Mouse (Mus musculus) embryonic facial prominence, embryonic 15.5 days (tissue): Measurements from ENCODE around the gene Tubd1. TPM values are rescaled to one million over a fixed set of nuclear protein-coding genes. Genes with fewer than 3 reads are reported as not detected.

Source experiments
- ATAC-seq: fragments of 200-750 bp; cut with Nextera tagmentation; 2 replicates; pipeline ENCODE4 v1.8.0; 2017; ENCODE audit warnings: low read depth, moderate TSS enrichment; ENCODE audit not compliant: insufficient number of reproducible peaks, low FRiP score, low TSS enrichment
- H3K27ac ChIP-seq: fragments of 300-500 bp; sonication (generic); replicated peaks from 2 replicates; pipeline ENCODE4 v1.5.1; 2015; ENCODE audit warnings: mild to moderate bottlenecking, inconsistent platforms
- H3K27me3 ChIP-seq: fragments of 300-500 bp; sonication (generic); 2 replicates; pipeline ENCODE4 v1.6.1; 2015; ENCODE audit warnings: inconsistent platforms
- H3K36me3 ChIP-seq: fragments of 300-500 bp; sonication (generic); 2 replicates; pipeline ENCODE4 v1.6.1; 2015; ENCODE audit warnings: mild to moderate bottlenecking, inconsistent platforms
- H3K4me1 ChIP-seq: fragments of 300-500 bp; sonication (generic); 2 replicates; pipeline ENCODE4 v1.6.1; 2015; ENCODE audit warnings: inconsistent platforms
- H3K4me2 ChIP-seq: fragments of 300-500 bp; sonication (generic); replicated peaks from 2 replicates; pipeline ENCODE4 v1.6.1; 2015; ENCODE audit warnings: mild to moderate bottlenecking, inconsistent platforms
- H3K4me3 ChIP-seq: fragments of 300-500 bp; sonication (generic); replicated peaks from 2 replicates; pipeline ENCODE4 v1.5.1; 2015; ENCODE audit warnings: mild to moderate bottlenecking, inconsistent platforms
- H3K9ac ChIP-seq: fragments of 300-500 bp; sonication (generic); 2 replicates; pipeline ENCODE4 v1.6.1; 2015; ENCODE audit warnings: inconsistent platforms
- H3K9me3 ChIP-seq: fragments of 300-500 bp; sonication (generic); replicated peaks from 2 replicates; pipeline ENCODE4 v1.6.1; 2016; ENCODE audit warnings: inconsistent platforms
- WGBS: fragments of 180-500 bp; shearing (Covaris S2); methylation state at CpG from one replicate; pipeline ENCODE4 v1.1.7; 2015; 5-methylcytosine and 5-hydroxymethylcytosine counted together
- polyA plus RNA-seq: library from polyadenylated mRNA; unstranded; fragments of >200 nt; fragmentation: Nextera tagmentation; extraction: Ambion mirVana; gene quantifications from 2 replicates; pipeline ENCODE4 v1.2.1, GENCODE M21; 2015

The Tubd1 gene
- polyA plus RNA-seq, 1 experiment from 2014 or later = 11.3 TPM

DNA sequence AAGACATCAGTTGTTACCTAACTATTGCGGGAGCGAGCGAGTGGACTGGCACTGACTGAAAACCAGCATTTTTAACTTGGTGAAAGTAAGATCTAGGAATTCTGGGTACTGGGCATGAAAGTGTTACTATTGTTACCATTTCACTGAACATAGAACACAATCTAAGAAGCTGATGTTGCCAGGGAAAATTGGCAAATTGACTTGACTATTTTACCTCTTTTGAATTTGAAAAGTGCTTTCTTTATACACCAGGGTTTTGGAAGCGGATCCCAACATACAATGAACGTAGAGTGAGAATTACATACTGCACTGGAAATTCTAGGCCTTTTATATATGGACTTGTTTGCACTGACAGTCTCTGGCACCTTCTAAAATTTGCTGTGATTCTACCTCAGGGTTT, 48.7 kb downstream of the Tubd1 start:
- no peak for ATAC-seq
- Histone ChIP-seq H3K4me3 (no peak overlapping the region), H3K4me1 (no peaks in the 10 kb centered on the region; the same call in 1 of the 2 replicates), H3K36me3 (no peaks in the 10 kb centered on the region), H3K9me3 (no peaks in the 10 kb centered on the region), H3K27ac (no peak overlapping the region), H3K9ac (no peak overlapping the region), H3K4me2 (no peak overlapping the region), H3K27me3 (no peaks in the 10 kb centered on the region)
- WGBS = 91% methylated on average over 5 of the region's 5 CpGs

DNA sequence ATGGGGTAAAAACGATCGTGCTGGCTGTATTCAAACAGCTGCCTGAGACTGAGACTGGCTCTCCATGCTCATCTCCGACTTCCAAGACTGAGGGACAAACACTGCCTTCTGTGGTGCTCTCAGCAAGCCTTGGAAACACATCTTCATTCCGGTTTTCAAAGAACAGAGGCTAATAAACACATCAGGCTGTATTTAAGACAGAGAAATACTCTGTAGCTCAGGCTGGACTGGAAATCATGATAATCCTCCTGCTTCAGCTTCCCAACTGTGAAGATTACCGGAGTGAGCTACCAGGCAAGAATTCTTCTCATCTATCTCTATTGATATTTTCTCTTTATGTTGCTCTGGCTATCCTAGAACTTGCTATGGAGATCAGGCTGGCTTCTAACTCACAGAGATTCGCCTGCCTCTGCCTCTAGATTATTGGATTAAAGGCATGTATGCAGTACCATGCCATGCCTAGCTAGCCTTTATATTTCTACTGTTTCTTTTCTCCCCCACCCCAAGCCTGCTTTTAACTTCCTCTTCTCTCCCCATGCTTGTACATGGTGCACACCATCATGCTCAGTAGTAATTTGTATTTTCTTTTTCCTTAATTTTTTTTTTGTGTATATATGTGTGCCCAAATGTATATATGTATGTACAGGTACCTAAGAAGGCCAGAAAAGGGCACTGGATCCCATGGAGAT, 49.5 kb downstream of the Tubd1 start:
- ATAC-seq = no peak
- 79% methylated on average over 6 of the region's 6 CpGs for WGBS
- H3K4me1 ChIP-seq = no peaks in the 10 kb centered on the region; the same call in 1 of the 2 replicates
- H3K27me3 ChIP-seq = no peaks in the 10 kb centered on the region
- H3K9ac ChIP-seq = no peak overlapping the region
- H3K36me3 ChIP-seq = no peaks in the 10 kb centered on the region
- no peak overlapping the region for H3K4me2 ChIP-seq
- no peak overlapping the region for H3K4me3 ChIP-seq
- no peak overlapping the region for H3K27ac ChIP-seq
- no peaks in the 10 kb centered on the region for H3K9me3 ChIP-seq

DNA sequence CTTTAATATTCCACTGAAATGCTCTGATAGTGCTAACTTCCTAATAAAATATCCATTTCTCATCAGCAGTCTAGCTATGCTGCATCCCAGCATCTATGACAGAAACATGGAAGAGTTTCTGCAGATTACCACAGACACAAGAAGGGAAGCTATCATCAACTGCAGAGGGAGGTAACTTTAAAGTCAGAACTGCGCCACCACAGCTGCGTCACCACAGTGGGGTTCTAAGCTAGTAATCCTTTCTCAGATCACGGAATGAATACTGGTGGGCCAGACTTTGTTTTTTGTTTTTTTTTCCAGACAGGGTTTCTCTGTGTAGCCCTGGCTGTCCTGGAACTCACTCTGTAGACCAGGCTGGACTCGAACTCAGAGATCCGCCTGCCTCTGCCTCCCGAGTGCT, 50.6 kb downstream of the Tubd1 start:
- WGBS = 93% methylated on average over 6 of the region's 6 CpGs
- no peak for ATAC-seq
- H3K9ac ChIP-seq = no peak overlapping the region
- H3K36me3 ChIP-seq = no peaks in the 10 kb centered on the region
- no peak overlapping the region for H3K27ac ChIP-seq
- no peaks in the 10 kb centered on the region; the same call in 1 of the 2 replicates for H3K4me1 ChIP-seq
- H3K27me3 ChIP-seq = no peaks in the 10 kb centered on the region
- no peak overlapping the region for H3K4me3 ChIP-seq
- no peak overlapping the region for H3K4me2 ChIP-seq
- no peaks in the 10 kb centered on the region for H3K9me3 ChIP-seq

DNA sequence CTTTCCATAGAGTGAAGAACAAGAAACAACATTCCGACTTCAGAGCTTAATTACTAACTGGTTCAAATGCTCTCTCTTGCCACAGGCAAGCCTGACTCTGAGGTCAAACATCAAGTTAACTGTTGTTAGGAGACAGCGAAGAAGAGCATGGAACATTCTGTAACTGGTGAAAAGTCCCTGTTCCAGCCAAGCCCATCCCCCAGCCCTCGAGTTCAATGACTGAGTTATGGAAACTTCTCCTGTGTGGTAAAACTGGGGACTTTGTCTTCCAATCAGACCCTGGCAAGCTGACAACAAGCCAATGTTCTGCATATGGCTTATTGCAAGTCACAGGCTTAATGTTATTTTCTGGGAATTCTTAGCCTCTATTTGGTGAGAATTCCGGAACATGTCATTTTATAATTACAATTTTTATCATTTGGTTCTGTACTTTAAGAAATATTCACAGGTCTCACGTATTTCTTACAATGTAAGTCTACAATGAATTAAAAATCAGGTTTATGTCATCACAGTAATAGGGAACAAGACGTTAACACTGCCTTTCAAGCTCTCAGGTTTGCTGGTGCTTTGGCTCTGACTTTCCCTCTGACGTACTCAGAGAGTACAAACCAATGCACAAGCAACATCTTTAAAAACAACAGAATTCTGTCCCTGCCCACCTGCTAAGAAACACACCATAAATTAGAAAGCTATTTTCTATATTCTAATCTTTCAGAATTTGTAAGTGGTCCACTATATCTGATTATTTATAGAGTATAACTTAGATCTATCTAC, 51.6 kb downstream of the Tubd1 start:
- ATAC-seq = no peak
- H3K27ac ChIP-seq = peak overlapping the region; percentile 55; the same call in 1 of the 2 replicates
- no peak overlapping the region for H3K9ac ChIP-seq
- H3K36me3 ChIP-seq = no peaks in the 10 kb centered on the region
- H3K27me3 ChIP-seq = no peaks in the 10 kb centered on the region
- H3K4me2 ChIP-seq = no peak overlapping the region
- 48% methylated on average over 7 of the region's 7 CpGs for WGBS
- no peak overlapping the region for H3K4me3 ChIP-seq
- no peaks in the 10 kb centered on the region for H3K9me3 ChIP-seq
- no peaks in the 10 kb centered on the region; the same call in 1 of the 2 replicates for H3K4me1 ChIP-seq

DNA sequence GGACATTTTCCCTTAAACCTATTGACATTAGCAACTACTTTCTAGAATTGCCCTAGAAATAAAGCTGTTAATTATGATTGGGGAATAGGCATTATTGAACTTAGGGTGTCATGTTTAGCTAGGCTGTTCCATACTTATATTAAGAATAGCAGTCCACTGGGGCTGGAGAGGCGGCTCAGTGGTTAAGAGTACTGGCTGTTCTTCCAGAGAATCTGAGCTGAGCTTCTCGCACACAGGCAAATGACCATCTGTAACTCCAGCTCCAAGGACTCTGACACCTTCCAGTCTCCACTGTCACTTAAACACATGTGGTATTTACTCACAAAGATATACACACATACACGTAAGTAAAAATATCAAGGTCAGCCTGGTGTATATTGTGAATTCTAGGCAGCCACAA, 52.2 kb downstream of the Tubd1 start:
- Histone ChIP-seq H3K4me3 (no peak overlapping the region), H3K4me1 (no peaks in the 10 kb centered on the region; the same call in 1 of the 2 replicates), H3K27me3 (no peaks in the 10 kb centered on the region), H3K36me3 (no peaks in the 10 kb centered on the region), H3K27ac (no peak overlapping the region), H3K9ac (no peak overlapping the region), H3K4me2 (no peak overlapping the region), H3K9me3 (no peaks in the 10 kb centered on the region)
- ATAC-seq = no peak
- 88% methylated on average over 3 of the region's 3 CpGs for WGBS

DNA sequence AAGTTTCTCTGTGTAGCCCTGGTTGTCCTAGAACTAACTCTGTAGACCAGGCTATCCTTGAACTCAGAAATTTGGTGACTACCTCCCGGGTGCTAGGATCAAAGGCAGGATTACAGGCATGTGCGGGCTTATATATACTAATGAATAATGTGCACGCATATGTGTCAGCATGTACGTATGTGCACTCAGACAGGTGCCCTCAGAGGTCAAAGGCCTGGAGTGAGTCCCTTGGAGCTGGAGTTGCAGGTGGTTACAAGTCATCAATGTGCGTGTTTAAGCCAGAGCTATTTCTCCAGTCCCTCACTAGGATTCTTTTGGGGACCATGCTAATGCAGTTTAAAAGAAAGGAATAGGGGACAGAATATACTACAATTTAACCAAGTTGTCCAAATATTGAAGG, 53.4 kb downstream of the Tubd1 start:
- WGBS = 84% methylated on average over 5 of the region's 5 CpGs
- no peaks in the 10 kb centered on the region for H3K27me3 ChIP-seq
- no peak overlapping the region for H3K4me3 ChIP-seq
- no peak; the same call in 1 of the 2 replicates for ATAC-seq
- no peaks in the 10 kb centered on the region; the same call in 1 of the 2 replicates for H3K4me1 ChIP-seq
- no peak overlapping the region for H3K27ac ChIP-seq
- H3K4me2 ChIP-seq = no peak overlapping the region
- H3K9ac ChIP-seq = no peak overlapping the region
- H3K36me3 ChIP-seq = no peaks in the 10 kb centered on the region
- H3K9me3 ChIP-seq = no peaks in the 10 kb centered on the region

DNA sequence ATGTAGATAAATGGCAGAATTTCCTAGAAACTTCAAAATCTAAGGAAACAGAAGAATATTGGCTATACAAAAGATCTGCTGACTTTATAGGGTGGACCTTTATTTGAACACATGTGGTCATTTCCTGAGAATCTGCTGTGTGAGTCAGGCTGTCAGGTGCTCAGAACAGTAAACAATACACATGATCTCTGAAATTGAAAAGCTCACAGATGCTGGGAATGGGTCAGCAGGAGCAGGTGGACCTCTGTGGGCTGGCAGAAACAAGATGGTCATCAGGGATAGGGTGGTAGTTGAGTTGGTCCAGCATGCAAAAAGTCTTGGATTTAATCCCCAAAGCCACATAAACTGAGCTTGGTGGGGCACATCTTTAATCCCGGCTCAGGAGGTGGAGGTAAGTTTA, 53.8 kb downstream of the Tubd1 start:
- H3K9ac ChIP-seq = no peak overlapping the region
- no peak overlapping the region for H3K27ac ChIP-seq
- H3K4me2 ChIP-seq = no peak overlapping the region
- H3K4me3 ChIP-seq = no peak overlapping the region
- H3K27me3 ChIP-seq = no peaks in the 10 kb centered on the region
- no peaks in the 10 kb centered on the region; the same call in 1 of the 2 replicates for H3K4me1 ChIP-seq
- ATAC-seq = no peak
- H3K36me3 ChIP-seq = no peaks in the 10 kb centered on the region
- 85% methylated on average over 1 of the region's 1 CpGs for WGBS
- H3K9me3 ChIP-seq = no peaks in the 10 kb centered on the region

DNA sequence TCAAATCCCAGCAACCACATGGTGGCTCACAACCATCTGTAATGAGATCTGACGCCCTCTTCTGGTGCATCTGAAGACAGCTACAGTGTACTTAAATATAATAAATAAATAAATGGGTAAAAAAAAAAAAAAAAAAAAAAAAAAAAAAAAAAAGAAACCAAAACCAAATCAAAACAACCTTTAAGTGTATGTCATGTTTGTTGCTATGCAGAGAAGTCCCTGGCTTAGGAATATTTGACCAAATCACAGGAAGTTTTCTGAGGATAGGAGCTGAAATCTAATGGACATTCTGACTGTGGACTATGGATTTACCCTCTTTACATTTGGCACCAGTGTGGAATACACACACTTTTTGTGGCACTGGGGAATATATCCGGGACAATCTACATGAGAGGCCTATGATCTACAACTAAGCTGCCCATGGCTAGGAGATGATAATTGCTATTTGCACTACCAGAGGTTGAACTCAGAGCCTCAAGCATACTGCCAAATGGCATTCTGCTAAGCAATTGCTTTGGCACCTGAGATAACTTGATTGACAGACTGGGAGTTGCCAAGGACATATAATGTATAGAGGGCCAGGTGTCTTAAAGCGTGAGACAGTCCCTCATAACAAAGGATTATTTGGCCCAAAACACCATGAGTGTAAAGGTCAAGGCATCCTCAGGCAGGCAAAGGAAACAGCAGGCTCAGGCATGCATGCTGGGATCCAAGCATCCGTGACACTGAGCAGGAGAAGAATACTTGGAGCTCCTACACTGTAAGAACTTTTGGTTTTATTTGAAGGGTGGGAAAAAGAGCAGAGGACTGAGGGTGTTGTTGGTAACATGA, 54.8 kb downstream of the Tubd1 start:
- ATAC-seq = no peak
- Histone ChIP-seq H3K9me3 (no peaks in the 10 kb centered on the region), H3K4me3 (no peak overlapping the region), H3K27ac (no peak overlapping the region), H3K36me3 (no peaks in the 10 kb centered on the region), H3K9ac (no peak overlapping the region), H3K27me3 (no peaks in the 10 kb centered on the region), H3K4me2 (no peak overlapping the region), H3K4me1 (no peaks in the 10 kb centered on the region; the same call in 1 of the 2 replicates)
- WGBS = 60% methylated on average over 4 of the region's 4 CpGs

DNA sequence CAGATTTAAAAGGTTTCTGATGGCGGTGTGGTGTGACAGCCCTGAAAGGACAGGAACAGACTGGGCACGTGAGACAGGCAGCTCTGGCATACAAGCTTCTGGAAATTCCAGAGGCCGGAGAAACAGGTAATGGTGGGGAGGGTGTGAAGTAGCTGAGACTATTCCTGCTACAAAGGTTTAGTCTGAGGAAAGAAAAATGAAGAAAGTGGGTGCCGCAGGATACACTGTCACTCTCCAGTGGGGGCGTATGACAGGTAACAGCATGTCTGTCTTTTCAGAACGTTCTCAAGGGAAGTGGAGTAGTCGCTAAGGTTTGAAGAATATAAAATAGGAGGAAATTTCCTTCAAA, 55.4 kb downstream of the Tubd1 start:
- no peaks in the 10 kb centered on the region for H3K9me3 ChIP-seq
- no peak for ATAC-seq
- no peaks in the 10 kb centered on the region; the same call in 1 of the 2 replicates for H3K4me1 ChIP-seq
- no peaks in the 10 kb centered on the region for H3K27me3 ChIP-seq
- H3K4me2 ChIP-seq = no peak overlapping the region
- no peak overlapping the region for H3K9ac ChIP-seq
- H3K27ac ChIP-seq = no peak overlapping the region
- no peak overlapping the region for H3K4me3 ChIP-seq
- no peaks in the 10 kb centered on the region for H3K36me3 ChIP-seq
- WGBS = 69% methylated on average over 7 of the region's 7 CpGs

DNA sequence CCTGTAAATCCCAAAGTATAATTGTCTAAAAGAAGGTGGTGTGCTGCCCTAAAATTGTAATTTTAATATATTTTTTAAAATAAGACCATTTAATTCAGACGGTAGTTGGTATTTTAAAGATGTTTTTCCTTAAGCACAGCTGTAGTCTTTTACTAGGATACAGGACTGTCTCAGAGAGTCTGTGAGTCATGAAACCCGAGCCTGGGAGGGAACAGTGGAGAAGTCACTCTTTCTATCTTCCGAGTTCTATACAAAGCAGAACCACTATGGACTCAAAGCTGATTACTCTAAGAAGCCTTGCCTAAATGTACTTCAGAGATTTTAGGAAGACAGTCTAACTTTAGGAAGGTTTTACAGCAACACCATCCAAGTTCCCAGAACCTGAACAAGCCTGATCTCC, 57.3 kb downstream of the Tubd1 start:
- Histone ChIP-seq H3K27ac (0 out of 2 replicates have a peak overlapping the region, but pooled peaks have one; percentile 30), H3K9ac (no peak overlapping the region), H3K9me3 (no peaks in the 10 kb centered on the region), H3K4me2 (no peak overlapping the region), H3K36me3 (peaks cover 8% of the 10 kb centered on the region; the same call in 1 of the 2 replicates), H3K27me3 (no peaks in the 10 kb centered on the region), H3K4me1 (no peaks in the 10 kb centered on the region), H3K4me3 (no peak overlapping the region)
- WGBS = 30% methylated on average over 3 of the region's 3 CpGs
- ATAC-seq = no peak

DNA sequence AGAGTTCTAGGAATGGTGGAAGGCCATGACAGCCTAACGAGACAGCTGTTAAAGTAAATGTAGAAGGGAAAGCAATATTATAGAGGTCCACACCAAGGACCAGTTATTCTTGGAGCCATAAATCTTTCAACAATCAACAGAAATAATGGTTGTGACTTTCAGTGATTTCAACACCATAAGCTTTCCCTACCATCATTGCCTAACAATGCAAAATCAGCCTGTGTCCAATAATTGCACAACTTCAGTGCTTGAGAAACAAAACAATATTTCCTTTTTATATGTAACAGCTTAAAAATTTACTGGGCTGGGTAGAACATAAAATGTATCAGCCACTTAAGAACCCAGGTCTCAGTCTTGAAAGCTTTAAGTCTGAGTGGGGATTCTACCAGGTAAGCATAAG, 58.9 kb downstream of the Tubd1 start:
- Histone ChIP-seq H3K27me3 (no peaks in the 10 kb centered on the region), H3K36me3 (peaks cover 8% of the 10 kb centered on the region; the same call in 1 of the 2 replicates), H3K27ac (no peak overlapping the region), H3K4me2 (no peak overlapping the region), H3K9ac (no peak overlapping the region), H3K4me1 (no peaks in the 10 kb centered on the region), H3K9me3 (no peaks in the 10 kb centered on the region), H3K4me3 (no peak overlapping the region)
- WGBS = 88% methylated on average over 1 of the region's 1 CpGs
- ATAC-seq = no peak
